Mouse (Mus musculus): Measurements from ENCODE around the gene Aph1b.
"Not testable (repeated sequence)": the region's sequence is repeated elsewhere in the genome, so short reads cannot be mapped to it uniquely, and the experiment has no call there.

Aph1b gene

DNA sequence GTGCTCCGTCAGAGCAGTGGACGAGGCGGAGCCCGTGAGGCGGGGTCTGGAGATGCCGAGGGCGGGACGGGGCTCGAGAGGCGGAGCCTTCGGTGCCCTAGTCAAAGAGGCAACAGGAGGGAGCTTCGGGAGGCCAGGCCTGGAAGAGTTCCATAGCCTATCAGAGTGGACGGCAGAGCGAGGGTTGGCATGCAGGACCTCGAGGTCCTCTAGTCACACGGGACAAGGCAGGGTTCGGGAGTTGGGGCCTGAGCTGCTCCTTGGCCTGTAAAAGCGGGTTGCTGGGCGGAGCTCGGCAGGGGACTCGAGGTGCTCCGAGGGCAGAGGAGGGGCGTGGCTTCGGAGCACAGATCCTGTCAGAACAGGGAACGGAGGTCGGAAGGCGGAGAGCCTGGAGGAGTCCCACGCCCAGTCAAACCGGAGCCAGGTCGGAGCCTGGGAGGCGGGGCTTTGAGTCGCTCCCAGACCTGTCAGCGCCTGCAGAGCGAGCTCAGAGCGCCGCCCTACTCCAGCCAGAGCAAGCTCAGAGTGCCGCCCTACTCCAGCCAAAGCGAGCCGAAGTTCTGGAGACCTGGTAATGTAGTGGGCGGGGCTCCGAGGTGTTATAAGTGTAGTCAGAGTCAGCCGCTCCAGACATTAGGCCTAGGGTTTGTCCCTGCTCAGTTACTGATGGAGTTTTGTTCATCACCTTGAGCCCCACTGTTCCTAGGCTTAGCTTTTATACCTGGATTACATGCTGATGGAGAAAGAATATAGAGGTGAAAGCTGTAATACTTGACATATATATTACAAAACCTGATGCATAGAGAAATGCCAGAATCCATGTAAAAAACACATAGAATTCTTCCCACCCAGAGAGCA lies at the start of gene Aph1b:
Gene Aph1b (minus strand): TSS at position 27 of the 861 bp plus-strand sequence.
- peaks cover 12% of the 10 kb centered on the region for H3K4me1 ChIP-seq (replicated peaks; ENCODE audit: low read depth, low read length)
- peak within 1 kb of the TSS; percentile 94 for H3K4me3 ChIP-seq (replicated peaks; ENCODE audit: low read length)
- TF ChIP-seq CTCF (conservative IDR thresholded peaks at IDR 0.05; ENCODE audit: low read length) (no peak), NANOG (IDR thresholded peaks at IDR 0.05; ENCODE audit: borderline replicate concordance, low read length) (no peak), POU5F1 (IDR thresholded peaks at IDR 0.05; ENCODE audit: borderline replicate concordance, low read length) (no peak)
- H3K36me3 ChIP-seq (ENCODE audit: insufficient read depth, low read length), result no peaks in the 10 kb centered on the region
- peaks cover 29% of the 10 kb centered on the region for H3K27me3 ChIP-seq (ENCODE audit: insufficient read depth, low read length)
- no peaks in the 10 kb centered on the region for H3K9me3 ChIP-seq (ENCODE audit: low read length)

DNA sequence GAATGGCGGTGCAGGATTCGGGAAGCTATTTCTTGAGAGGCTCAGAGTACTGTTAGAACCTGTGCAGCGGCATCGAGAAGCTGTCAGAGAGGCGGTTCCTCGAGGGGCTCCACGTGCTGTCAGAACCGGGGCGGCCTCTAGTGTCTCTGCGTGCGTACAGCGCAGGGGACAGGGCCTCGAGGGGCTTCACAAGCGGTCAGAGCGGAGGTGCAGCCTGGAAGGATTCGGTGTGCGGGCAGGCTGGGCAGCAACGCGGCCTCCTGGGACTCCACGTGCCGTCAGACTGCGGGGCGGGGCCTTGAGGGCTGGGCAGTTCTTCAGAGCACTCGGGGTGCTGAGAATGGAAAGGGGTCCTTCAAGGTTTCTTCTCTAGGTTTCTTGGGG lies 39.8 kb upstream of the Aph1b start:
- TF ChIP-seq CTCF (conservative IDR thresholded peaks at IDR 0.05; ENCODE audit: low read length) (no peak), POU5F1 (IDR thresholded peaks at IDR 0.05; ENCODE audit: borderline replicate concordance, low read length) (no peak), NANOG (IDR thresholded peaks at IDR 0.05; ENCODE audit: borderline replicate concordance, low read length) (no peak)
- H3K4me1 ChIP-seq (replicated peaks; ENCODE audit: low read depth, low read length), result peaks cover 14% of the 10 kb centered on the region
- peaks cover 37% of the 10 kb centered on the region for H3K27me3 ChIP-seq (ENCODE audit: insufficient read depth, low read length)
- H3K9me3 ChIP-seq (ENCODE audit: low read length), result no peaks in the 10 kb centered on the region
- H3K36me3 ChIP-seq (ENCODE audit: insufficient read depth, low read length), result no peaks in the 10 kb centered on the region
- peak overlapping the region; percentile 87 for H3K4me3 ChIP-seq (replicated peaks; ENCODE audit: low read length)

DNA sequence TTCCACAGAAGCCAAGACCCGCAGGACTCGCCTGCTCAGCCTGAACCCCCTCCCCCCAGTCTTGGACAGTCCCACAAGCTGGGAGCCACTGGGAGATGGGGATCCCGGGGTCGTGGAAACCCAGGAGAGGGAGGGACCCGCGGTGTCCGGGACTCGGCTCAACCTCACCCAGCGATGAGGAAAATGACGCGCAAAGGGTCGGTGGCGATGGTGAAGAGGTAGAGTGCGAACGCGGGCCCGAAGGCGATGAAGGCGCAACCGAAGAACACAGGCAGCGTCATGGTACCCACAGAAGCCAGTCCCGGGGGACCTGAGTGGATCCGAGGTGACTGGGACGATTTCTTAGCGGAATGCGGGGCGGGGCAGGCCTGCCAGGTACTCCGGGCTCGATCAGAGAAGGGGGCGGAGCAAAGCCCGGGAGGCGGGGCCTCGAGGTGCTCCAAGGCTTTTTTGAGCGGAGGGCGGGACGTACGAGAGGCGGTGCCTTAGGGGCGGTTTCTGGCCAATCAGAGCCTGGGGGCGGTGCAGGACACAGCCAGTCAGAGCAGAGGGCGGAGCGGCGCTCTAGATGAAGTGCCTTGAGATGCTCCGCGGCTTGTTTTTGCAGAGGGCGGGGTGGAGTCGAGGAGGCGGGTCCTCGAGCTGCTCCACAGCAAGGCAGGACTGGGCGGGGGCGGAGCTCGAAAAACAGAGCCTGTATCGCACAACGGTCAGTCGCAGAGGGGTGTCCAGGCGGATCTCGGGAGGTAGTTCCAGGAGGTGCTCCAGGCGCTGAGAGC lies 39.2 kb upstream of the Aph1b start, which contains the start of gene Aph1c:
Gene Aph1c (minus strand): TSS at position 409 of the 779 bp plus-strand sequence.
- Histone ChIP-seq H3K27me3 (ENCODE audit: insufficient read depth, low read length) (peaks cover 37% of the 10 kb centered on the region), H3K9me3 (ENCODE audit: low read length) (no peaks in the 10 kb centered on the region), H3K36me3 (ENCODE audit: insufficient read depth, low read length) (no peaks in the 10 kb centered on the region), H3K4me3 (replicated peaks; ENCODE audit: low read length) (peak within 1 kb of the TSS; percentile 87), H3K4me1 (replicated peaks; ENCODE audit: low read depth, low read length) (peaks cover 14% of the 10 kb centered on the region)
- no peak for TF ChIP-seq NANOG (IDR thresholded peaks at IDR 0.05; ENCODE audit: borderline replicate concordance, low read length)
- TF ChIP-seq POU5F1 (IDR thresholded peaks at IDR 0.05; ENCODE audit: borderline replicate concordance, low read length), result no peak
- no peak for TF ChIP-seq CTCF (conservative IDR thresholded peaks at IDR 0.05; ENCODE audit: low read length)

DNA sequence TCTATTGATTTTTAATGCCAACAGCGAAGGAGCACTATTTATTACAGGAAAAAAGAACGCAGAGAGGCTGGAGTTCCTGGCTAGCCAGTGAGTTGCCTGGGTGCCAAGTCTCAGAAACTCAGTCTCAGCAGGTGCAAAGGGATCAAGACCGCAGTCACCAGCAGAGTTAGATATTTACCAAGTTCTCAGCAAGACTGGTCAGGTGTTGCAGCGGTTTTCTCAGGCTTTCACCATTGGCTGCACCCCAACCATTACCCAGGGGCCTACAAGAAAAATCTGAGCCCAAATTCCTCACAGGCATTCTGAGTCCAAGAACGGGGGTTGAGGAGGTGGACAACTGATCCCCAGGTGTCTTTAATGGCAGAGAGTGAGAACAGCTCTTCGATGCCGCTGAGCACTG lies 38.6 kb upstream of the Aph1b start:
- H3K27me3 ChIP-seq (ENCODE audit: insufficient read depth, low read length), result peaks cover 37% of the 10 kb centered on the region
- H3K36me3 ChIP-seq (ENCODE audit: insufficient read depth, low read length), result no peaks in the 10 kb centered on the region
- peak overlapping the region; percentile 87 for H3K4me3 ChIP-seq (replicated peaks; ENCODE audit: low read length)
- peaks cover 14% of the 10 kb centered on the region for H3K4me1 ChIP-seq (replicated peaks; ENCODE audit: low read depth, low read length)
- no peak for TF ChIP-seq CTCF (conservative IDR thresholded peaks at IDR 0.05; ENCODE audit: low read length)
- TF ChIP-seq POU5F1 (IDR thresholded peaks at IDR 0.05; ENCODE audit: borderline replicate concordance, low read length), result no peak
- TF ChIP-seq NANOG (IDR thresholded peaks at IDR 0.05; ENCODE audit: borderline replicate concordance, low read length), result no peak
- no peaks in the 10 kb centered on the region for H3K9me3 ChIP-seq (ENCODE audit: low read length)

DNA sequence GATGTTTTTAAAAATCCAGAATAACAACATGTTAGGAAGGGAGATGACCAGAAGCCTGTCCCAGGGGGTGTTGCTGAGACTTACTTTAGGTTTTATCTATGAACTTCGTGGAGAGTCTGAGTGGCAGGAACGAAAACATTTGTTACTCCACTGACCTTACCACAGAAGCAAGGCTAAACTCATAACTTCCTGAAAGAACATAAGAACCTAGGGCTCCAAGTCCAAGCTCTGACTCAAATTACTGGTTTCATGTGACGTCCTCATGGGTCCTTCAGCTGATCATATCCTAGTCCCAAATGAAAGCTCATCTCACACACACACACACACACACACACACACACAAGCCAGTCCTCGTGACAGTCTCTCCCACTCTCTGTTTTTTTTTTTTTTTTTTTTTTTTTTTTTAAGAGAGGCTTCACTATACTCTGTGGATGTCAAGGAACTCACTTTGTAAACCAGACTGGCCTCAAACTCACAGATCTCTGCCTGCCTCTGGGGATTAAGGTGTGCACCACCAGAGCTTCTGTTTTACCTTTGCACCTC lies 37.1 kb upstream of the Aph1b start:
- no peaks in the 10 kb centered on the region for H3K36me3 ChIP-seq (ENCODE audit: insufficient read depth, low read length)
- peaks cover 36% of the 10 kb centered on the region for H3K27me3 ChIP-seq (ENCODE audit: insufficient read depth, low read length)
- peaks cover 14% of the 10 kb centered on the region for H3K4me1 ChIP-seq (replicated peaks; ENCODE audit: low read depth, low read length)
- H3K9me3 ChIP-seq (ENCODE audit: low read length), result no peaks in the 10 kb centered on the region
- H3K4me3 ChIP-seq (replicated peaks; ENCODE audit: low read length), result no peak overlapping the region
- TF ChIP-seq NANOG (IDR thresholded peaks at IDR 0.05; ENCODE audit: borderline replicate concordance, low read length) (no peak), POU5F1 (IDR thresholded peaks at IDR 0.05; ENCODE audit: borderline replicate concordance, low read length) (no peak), CTCF (conservative IDR thresholded peaks at IDR 0.05; ENCODE audit: low read length) (no peak)

DNA sequence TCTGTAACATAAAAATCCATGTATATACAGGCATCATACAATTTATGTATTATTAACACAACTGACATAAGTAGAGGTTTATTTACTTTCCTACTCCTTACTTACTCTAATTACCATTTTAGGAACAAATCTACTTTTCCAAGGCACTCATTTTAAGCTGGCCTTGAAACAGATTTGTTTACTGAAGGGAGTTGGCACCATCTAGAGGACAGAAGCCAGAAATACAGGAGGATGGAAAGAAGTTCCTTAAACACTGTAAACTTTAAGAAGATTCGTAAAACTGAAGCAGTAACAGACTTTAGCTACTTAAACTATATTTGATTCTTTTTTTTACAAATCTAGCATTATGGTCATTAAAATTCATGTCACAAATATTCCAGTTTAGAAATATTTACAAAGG lies 30.7 kb upstream of the Aph1b start:
- no peaks in the 10 kb centered on the region for H3K4me1 ChIP-seq (replicated peaks; ENCODE audit: low read depth, low read length)
- H3K27me3 ChIP-seq (ENCODE audit: insufficient read depth, low read length), result no peaks in the 10 kb centered on the region
- TF ChIP-seq NANOG (IDR thresholded peaks at IDR 0.05; ENCODE audit: borderline replicate concordance, low read length) (no peak), POU5F1 (IDR thresholded peaks at IDR 0.05; ENCODE audit: borderline replicate concordance, low read length) (no peak), CTCF (conservative IDR thresholded peaks at IDR 0.05; ENCODE audit: low read length) (peak; percentile 60)
- no peak overlapping the region for H3K4me3 ChIP-seq (replicated peaks; ENCODE audit: low read length)
- H3K9me3 ChIP-seq (ENCODE audit: low read length), result no peaks in the 10 kb centered on the region
- no peaks in the 10 kb centered on the region for H3K36me3 ChIP-seq (ENCODE audit: insufficient read depth, low read length)

DNA sequence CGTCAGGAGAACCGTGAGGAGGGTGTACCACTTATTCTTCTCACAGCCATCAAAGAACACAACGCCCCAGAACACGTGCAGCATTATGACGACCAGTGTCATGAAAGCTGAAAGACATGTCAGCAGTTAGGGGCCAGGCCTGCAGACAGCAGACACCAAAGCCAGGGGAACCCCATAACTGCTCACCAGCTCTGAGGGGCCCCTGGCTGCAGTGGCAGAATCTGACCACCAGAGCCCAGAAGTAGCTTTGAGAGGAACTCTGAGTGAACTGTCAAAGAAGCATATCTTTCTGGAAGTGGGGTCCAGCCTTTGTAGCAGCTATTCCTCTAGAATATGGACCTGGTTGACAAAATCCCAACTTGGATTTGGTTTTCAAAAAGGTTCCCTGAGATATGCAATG lies 27.0 kb upstream of the Aph1b start:
- not testable (repeated sequence) for H3K4me3 ChIP-seq (replicated peaks; ENCODE audit: low read length); H3K27me3 ChIP-seq (ENCODE audit: insufficient read depth, low read length); H3K4me1 ChIP-seq (replicated peaks; ENCODE audit: low read depth, low read length); H3K9me3 ChIP-seq (ENCODE audit: low read length); H3K36me3 ChIP-seq (ENCODE audit: insufficient read depth, low read length)

DNA sequence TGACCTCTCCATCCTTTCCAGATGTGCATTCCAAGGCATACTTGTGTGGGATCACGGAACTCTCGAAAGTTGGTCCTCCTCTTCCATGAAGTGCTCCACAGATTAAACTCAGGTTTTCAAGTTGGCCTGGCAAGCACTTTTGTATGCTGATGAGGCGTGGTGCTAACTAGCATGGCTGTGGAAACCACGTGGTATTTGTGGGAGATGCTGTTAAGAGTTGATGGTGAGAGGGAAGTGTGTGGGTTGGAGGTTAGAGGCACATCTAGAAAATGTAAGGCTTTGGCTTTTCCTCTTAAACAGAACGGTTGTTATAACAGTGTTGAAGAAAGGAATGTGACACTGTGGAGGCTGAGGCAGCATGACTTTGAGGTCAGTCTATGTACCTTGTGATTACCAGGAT lies 25.7 kb upstream of the Aph1b start:
- TF ChIP-seq NANOG (IDR thresholded peaks at IDR 0.05; ENCODE audit: borderline replicate concordance, low read length), result no peak
- TF ChIP-seq CTCF (conservative IDR thresholded peaks at IDR 0.05; ENCODE audit: low read length), result no peak
- no peak for TF ChIP-seq POU5F1 (IDR thresholded peaks at IDR 0.05; ENCODE audit: borderline replicate concordance, low read length)
- Histone ChIP-seq H3K36me3 (ENCODE audit: insufficient read depth, low read length) (no peaks in the 10 kb centered on the region), H3K4me3 (replicated peaks; ENCODE audit: low read length) (no peak overlapping the region), H3K27me3 (ENCODE audit: insufficient read depth, low read length) (no peaks in the 10 kb centered on the region), H3K4me1 (replicated peaks; ENCODE audit: low read depth, low read length) (no peaks in the 10 kb centered on the region), H3K9me3 (ENCODE audit: low read length) (no peaks in the 10 kb centered on the region)
